Mouse (Mus musculus): ENCODE measurements at regions not wholly inside any gene's neighbourhood (a gene's known extent, or its start where the extent isn't known, plus 50 kb on each side); places are given as distances from the start of the nearest gene placed in this dataset.

DNA sequence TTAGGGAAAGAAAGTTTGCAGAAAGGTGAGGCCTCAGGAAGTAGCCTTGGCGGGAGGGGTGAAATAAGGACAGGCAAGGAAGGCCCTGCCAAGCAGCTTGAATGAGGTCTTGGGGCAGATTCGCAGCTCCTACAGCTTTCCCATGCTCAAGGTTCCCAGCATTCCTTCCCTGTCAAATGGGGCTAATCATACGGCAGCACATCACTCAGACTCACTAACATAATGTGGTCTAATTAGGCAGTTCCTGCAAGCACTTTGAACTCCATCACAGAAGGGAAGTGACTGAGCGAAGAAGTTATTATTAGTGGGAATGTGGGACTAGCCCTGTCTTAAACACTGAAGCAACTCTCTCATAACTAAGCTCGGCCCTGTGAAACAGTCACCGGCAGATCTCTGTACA lies 87.1 kb upstream of the Gm10260 start:
- Histone ChIP-seq H3K4me3 (replicated peaks) (peak overlapping the region; percentile 50), H3K4me1 (peaks cover 16% of the 10 kb centered on the region), H3K36me3 (replicated peaks; ENCODE audit: low read length) (no peaks in the 10 kb centered on the region), H3K9me3 (peaks cover 9% of the 10 kb centered on the region), H3K27me3 (replicated peaks) (peaks cover 3% of the 10 kb centered on the region)
- TF ChIP-seq GATA1 (IDR thresholded peaks at IDR 0.05; ENCODE audit: borderline replicate concordance, low read length) = no peak
- TF ChIP-seq FLI1 (IDR thresholded peaks at IDR 0.05; ENCODE audit: low read length) = no peak

DNA sequence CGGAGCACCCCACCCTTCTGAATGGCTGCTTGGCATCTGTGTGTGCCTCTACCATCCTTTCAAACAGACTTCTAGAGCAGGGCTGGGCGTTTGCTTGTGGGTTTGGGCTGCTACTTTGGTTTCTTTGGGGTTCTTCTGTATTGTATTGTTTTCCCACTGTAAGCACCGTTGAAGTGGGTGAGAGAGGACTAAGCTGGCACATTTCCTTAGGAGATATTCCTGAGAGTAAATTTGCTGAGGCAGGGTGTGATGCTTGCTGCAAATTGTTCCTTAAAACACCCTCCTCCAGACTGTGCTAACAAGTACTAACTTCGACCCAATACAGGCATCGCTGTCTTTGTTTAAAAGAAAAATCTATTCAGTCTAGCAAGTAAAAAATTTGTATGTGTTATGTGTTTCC lies 84.7 kb upstream of the Gm10260 start:
- Histone ChIP-seq H3K27me3 (replicated peaks) (peaks cover 4% of the 10 kb centered on the region), H3K4me3 (replicated peaks) (no peak overlapping the region), H3K9me3 (peaks cover 9% of the 10 kb centered on the region), H3K4me1 (peaks cover 16% of the 10 kb centered on the region), H3K36me3 (replicated peaks; ENCODE audit: low read length) (no peaks in the 10 kb centered on the region)
- TF ChIP-seq GATA1 (IDR thresholded peaks at IDR 0.05; ENCODE audit: borderline replicate concordance, low read length) (no peak), FLI1 (IDR thresholded peaks at IDR 0.05; ENCODE audit: low read length) (no peak)

DNA sequence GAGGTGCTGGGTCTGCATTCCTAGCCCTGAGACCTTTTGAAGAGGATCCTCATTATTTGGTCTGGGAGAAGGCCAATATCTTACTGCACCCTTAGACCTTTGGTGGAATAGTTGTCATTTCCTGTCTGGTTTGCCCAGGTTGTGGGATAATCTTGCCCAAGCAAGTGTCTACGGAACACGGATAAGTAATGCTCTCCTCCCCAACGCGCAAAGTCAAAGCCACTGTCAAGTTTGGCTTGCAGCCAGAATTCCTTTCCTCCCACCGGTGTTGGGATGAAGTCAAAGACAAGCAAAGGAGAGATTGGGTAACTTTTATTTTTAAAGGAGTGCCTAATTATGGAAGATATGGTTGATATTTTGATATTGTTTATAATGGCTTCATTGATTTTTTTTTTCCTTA lies 82.4 kb upstream of the Gm10260 start:
- Histone ChIP-seq H3K36me3 (replicated peaks; ENCODE audit: low read length) (no peaks in the 10 kb centered on the region), H3K4me3 (replicated peaks) (no peak overlapping the region), H3K4me1 (peaks cover 15% of the 10 kb centered on the region), H3K27me3 (replicated peaks) (peaks cover 11% of the 10 kb centered on the region), H3K9me3 (peaks cover 12% of the 10 kb centered on the region)
- no peak for TF ChIP-seq GATA1 (IDR thresholded peaks at IDR 0.05; ENCODE audit: borderline replicate concordance, low read length)
- no peak for TF ChIP-seq FLI1 (IDR thresholded peaks at IDR 0.05; ENCODE audit: low read length)

DNA sequence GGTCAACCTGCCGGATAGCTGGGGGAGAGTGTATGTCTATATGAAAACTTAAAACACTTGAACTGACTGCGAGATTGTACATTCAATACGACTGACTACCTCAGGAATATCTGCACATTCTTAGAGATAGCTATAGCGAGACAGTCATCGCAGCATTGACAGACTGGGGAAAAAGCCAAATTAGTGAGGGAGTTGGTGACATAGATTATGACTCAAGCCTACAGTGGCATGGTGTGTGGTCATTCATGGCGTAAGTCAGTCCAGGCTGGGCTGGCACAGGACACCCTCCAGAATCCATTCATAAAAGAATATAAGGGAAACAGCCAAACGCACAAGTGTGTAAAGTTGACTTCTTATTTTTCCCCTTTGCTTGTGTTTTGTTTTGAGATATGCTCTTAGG lies 81.1 kb upstream of the Gm10260 start:
- Histone ChIP-seq H3K27me3 (replicated peaks) (peaks cover 14% of the 10 kb centered on the region), H3K4me3 (replicated peaks) (no peak overlapping the region), H3K4me1 (peaks cover 6% of the 10 kb centered on the region), H3K9me3 (peaks cover 12% of the 10 kb centered on the region), H3K36me3 (replicated peaks; ENCODE audit: low read length) (no peaks in the 10 kb centered on the region)
- TF ChIP-seq FLI1 (IDR thresholded peaks at IDR 0.05; ENCODE audit: low read length) (no peak), GATA1 (IDR thresholded peaks at IDR 0.05; ENCODE audit: borderline replicate concordance, low read length) (no peak)

DNA sequence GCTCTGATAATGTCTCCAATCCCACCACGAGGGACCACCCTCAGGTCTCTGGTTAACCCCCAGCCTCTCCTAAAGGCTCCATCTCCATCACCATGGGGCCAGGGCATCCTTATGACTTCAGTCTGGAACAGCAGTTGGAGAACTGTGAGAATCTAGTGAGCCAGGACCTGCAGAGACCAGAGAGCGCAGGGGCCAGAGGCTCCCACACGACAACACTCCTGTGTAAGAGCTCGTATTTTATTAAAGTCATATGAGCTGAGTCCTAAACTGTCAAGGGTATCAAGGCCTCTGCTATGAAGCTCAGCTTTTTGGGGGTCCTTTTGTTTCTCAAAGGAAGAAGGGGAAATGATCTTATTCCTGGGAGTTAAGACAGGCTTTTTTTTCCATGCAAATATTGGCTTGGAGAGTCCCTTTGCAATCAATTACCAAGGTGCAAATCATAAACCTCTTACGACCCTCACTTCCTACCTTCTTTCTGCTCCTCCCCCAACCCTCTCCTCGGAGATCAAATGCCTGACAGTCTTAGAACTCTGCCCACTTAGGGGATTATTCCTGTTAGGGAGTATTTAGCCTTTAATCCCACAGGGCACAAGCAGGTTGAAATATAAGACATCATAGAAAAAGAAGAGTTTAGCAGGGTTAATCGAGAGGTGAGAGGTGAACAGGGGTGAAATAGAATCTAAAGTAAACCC lies 79.3 kb upstream of the Gm10260 start:
- Histone ChIP-seq H3K4me3 (replicated peaks) (no peak overlapping the region), H3K36me3 (replicated peaks; ENCODE audit: low read length) (no peaks in the 10 kb centered on the region), H3K4me1 (no peaks in the 10 kb centered on the region), H3K9me3 (peaks cover 12% of the 10 kb centered on the region), H3K27me3 (replicated peaks) (peaks cover 14% of the 10 kb centered on the region)
- no peak for TF ChIP-seq FLI1 (IDR thresholded peaks at IDR 0.05; ENCODE audit: low read length)
- TF ChIP-seq GATA1 (IDR thresholded peaks at IDR 0.05; ENCODE audit: borderline replicate concordance, low read length) = no peak

DNA sequence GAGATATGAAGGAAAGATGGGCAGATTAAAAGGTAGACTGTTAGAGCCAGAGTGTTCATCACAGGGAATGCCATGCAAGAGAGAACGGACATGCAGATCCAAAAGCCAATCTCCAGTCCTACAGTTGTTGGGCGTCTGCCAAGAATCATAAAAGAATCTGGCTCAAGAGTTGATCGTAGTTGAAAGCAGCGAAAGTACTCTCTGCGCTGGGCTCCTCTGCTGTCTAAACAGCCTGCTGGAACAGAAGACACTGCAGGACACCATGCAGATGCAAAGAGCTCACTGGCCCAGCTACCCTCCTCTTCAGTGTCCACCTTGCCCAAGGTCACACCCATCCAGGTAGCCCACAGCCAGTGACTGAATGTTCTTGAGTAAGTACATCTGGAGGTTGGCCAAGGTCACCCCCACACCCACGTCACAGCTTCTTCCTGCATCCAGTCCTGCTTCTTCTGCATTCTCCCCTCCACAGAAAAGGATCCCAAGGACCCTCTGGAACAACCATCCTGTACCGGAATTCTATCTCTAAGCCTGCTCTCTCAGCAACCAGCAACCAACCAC lies 77.1 kb upstream of the Gm10260 start:
- Histone ChIP-seq H3K9me3 (0 out of 2 replicates have a peak, but pooled peaks cover 2% of the 10 kb centered on the region), H3K27me3 (replicated peaks) (peaks cover 11% of the 10 kb centered on the region), H3K4me1 (no peaks in the 10 kb centered on the region), H3K36me3 (replicated peaks; ENCODE audit: low read length) (no peaks in the 10 kb centered on the region), H3K4me3 (replicated peaks) (no peak overlapping the region)
- TF ChIP-seq FLI1 (IDR thresholded peaks at IDR 0.05; ENCODE audit: low read length) (no peak), GATA1 (IDR thresholded peaks at IDR 0.05; ENCODE audit: borderline replicate concordance, low read length) (no peak)

DNA sequence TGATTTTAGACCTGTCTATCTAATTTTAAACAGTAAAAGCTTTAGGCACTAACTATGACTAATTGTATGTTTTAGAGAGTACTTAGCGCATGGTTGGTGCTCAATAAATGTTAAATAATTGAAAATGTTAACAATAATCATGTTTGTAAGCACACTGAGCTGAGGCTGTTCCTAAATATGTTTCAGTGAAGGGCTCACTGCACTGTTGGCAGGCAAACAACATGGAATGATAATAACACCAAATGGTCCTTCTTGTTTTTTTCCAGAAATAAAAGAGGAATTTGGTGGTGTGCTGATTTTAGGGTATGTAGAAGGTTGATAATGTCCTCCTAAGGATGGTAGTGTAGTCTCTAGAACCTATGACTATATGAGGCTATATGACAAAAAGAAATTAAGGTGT lies 72.0 kb upstream of the Gm10260 start:
- no peak overlapping the region for H3K4me3 ChIP-seq (replicated peaks)
- no peaks in the 10 kb centered on the region for H3K9me3 ChIP-seq
- H3K27me3 ChIP-seq (replicated peaks) = peaks cover 12% of the 10 kb centered on the region
- no peak for TF ChIP-seq FLI1 (IDR thresholded peaks at IDR 0.05; ENCODE audit: low read length)
- TF ChIP-seq GATA1 (IDR thresholded peaks at IDR 0.05; ENCODE audit: borderline replicate concordance, low read length) = no peak
- no peaks in the 10 kb centered on the region for H3K36me3 ChIP-seq (replicated peaks; ENCODE audit: low read length)
- no peaks in the 10 kb centered on the region for H3K4me1 ChIP-seq

DNA sequence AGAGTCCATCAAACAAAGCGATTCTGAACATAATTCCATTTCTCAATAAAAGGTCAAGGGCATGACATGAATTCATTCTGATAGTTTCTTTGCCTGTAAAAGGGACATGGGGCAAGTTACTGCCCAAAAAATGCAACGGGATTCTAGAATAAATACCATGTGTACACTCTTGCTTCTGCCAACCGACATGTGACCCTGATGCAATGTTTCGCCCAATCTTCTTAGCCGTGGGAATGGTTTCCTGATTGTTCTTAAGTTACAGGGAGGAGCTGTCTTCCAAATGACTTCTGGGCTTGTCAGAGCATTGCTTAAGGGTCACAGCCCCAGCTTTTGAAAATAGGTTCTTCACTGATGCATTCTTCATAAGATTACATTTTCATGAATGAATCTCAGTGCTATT lies 71.4 kb upstream of the Gm10260 start:
- Histone ChIP-seq H3K9me3 (no peaks in the 10 kb centered on the region), H3K4me1 (no peaks in the 10 kb centered on the region), H3K27me3 (replicated peaks) (peaks cover 12% of the 10 kb centered on the region), H3K36me3 (replicated peaks; ENCODE audit: low read length) (no peaks in the 10 kb centered on the region), H3K4me3 (replicated peaks) (no peak overlapping the region)
- TF ChIP-seq FLI1 (IDR thresholded peaks at IDR 0.05; ENCODE audit: low read length) (no peak), GATA1 (IDR thresholded peaks at IDR 0.05; ENCODE audit: borderline replicate concordance, low read length) (no peak)

DNA sequence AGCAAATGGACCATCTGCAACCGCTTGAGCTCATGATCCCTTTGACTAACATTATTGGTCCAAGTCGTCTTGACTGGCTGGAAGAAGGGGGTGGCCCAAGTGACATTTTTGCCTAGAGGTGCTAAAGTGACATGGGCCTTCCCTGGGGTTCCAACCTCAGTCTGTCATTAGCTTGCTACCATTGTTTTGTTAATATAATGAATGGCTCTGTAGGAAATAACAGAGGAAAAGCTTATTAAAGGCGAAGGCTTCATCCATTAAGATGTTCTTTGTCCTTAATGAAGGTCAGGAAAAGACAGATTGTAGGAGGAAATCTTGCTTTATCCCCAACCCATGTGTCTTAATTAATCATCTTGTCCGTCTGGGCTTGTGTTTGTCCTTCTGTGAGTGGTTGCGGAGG lies 69.1 kb upstream of the Gm10260 start:
- Histone ChIP-seq H3K9me3 (no peaks in the 10 kb centered on the region), H3K4me1 (no peaks in the 10 kb centered on the region), H3K4me3 (replicated peaks) (no peak overlapping the region), H3K36me3 (replicated peaks; ENCODE audit: low read length) (no peaks in the 10 kb centered on the region), H3K27me3 (replicated peaks) (peaks cover 20% of the 10 kb centered on the region)
- TF ChIP-seq GATA1 (IDR thresholded peaks at IDR 0.05; ENCODE audit: borderline replicate concordance, low read length) (no peak), FLI1 (IDR thresholded peaks at IDR 0.05; ENCODE audit: low read length) (no peak)

DNA sequence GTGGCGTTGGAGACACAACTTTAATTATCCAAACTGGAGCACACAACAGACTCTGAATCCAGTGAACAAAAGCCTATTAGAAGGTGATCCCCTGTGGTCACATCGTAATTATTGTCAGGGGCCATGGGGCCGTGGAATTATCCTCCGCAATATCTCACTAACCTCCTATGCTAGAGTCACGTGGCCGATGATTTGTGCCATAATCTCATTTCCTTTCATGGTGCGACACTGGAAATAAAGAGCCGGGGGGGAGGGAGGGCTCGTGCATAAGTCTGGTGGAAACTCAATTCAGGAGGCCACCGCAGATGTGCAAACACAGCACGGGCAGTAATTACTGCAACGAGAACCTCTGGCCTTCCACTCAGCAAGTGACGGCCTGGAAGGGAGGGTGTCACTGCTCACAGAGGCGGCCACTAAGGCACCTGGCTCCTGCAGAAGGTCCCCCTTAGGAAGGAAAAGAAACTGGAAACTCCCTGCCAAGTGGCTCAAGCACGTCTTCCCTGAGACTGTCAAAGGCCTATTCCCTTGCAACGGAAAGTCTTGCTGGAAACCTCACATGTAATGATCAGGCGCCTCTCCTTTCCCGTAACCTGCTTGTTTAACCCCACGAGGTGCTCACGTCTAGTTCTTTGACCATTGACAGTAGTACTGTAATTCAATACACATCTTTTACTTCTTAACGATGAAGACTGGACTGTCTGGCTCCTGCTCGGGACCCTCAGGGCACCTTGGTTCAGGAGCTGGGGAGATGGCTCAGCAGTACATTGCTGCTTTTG lies 65.6 kb upstream of the Gm10260 start:
- Histone ChIP-seq H3K9me3 (no peaks in the 10 kb centered on the region), H3K4me1 (no peaks in the 10 kb centered on the region), H3K36me3 (replicated peaks; ENCODE audit: low read length) (no peaks in the 10 kb centered on the region), H3K27me3 (replicated peaks) (peaks cover 23% of the 10 kb centered on the region), H3K4me3 (replicated peaks) (no peak overlapping the region)
- TF ChIP-seq GATA1 (IDR thresholded peaks at IDR 0.05; ENCODE audit: borderline replicate concordance, low read length) (no peak), FLI1 (IDR thresholded peaks at IDR 0.05; ENCODE audit: low read length) (no peak)
